Mouse (Mus musculus) monocyte, adult 59 days (primary cell): ENCODE measurements around the gene Sart3. TPM values are rescaled to one million over a fixed set of nuclear protein-coding genes. Genes with fewer than 3 reads are reported as not detected.

ENCODE experiments used
- total RNA-seq, 2 experiments: library from RNA; stranded (reverse); gene quantifications; one replicate each; pipeline ENCODE4 v1.2.4; 2023

The Sart3 gene
- total RNA-seq = 10 to 100 TPM; 34.8 to 36.5 TPM

GRCm38 (mm10) chr5:113772450-113772895, at the start of gene Sart3, which contains the start of gene Iscu:
Sart3 (minus strand) TSS chr5:113772510.
Iscu (plus strand) TSS chr5:113772748.

GRCm38 (mm10) chr5:113800280-113800679, 28.0 kb upstream of the Sart3 start, which contains the start of gene Tmem119:
Tmem119 (minus strand) TSS chr5:113800516.

GRCm38 (mm10) chr5:113735345-113736112, 36.8 kb downstream of the Sart3 start, which contains the start of gene Ficd:
Ficd (plus strand) TSS chr5:113735803.

GRCm38 (mm10) chr5:113724446-113724845, 47.9 kb downstream of the Sart3 start, which contains the start of gene 1700069L16Rik:
1700069L16Rik (minus strand) TSS chr5:113724772.

Other genes with a start within 250 kb of the Sart3 start
- gene Cmklr1, start 122.1 kb downstream of the Sart3 start, total RNA-seq = 10 to 100 TPM; 41.9 to 54.1 TPM
- not detected for gene 1700069L16Rik, start 47.7 kb downstream of the Sart3 start, total RNA-seq
- gene Ficd, start 36.7 kb downstream of the Sart3 start, total RNA-seq = 1 to 10 TPM; 4.0 to 5.3 TPM
- gene Iscu, start 238 bp upstream of the Sart3 start, total RNA-seq = 100 to 1,000 TPM; 120 to 124 TPM
- under 1 TPM; 0.76 to 0.79 TPM for gene Tmem119, start 28.0 kb upstream of the Sart3 start, total RNA-seq
- 100 to 1,000 TPM; 485 to 500 TPM for gene Selplg, start 60.1 kb upstream of the Sart3 start, total RNA-seq
- gene Coro1c, start 136.2 kb upstream of the Sart3 start, total RNA-seq = 100 to 1,000 TPM; 168 TPM
- 10 to 100 TPM; 52.9 to 62.1 TPM for gene Ssh1, start 221.4 kb upstream of the Sart3 start, total RNA-seq
- gene Dao, start 231.2 kb upstream of the Sart3 start, total RNA-seq = not detected